Comparison of ENCODE assay signal across 24 mouse cellular contexts in the genomic region with DNA sequence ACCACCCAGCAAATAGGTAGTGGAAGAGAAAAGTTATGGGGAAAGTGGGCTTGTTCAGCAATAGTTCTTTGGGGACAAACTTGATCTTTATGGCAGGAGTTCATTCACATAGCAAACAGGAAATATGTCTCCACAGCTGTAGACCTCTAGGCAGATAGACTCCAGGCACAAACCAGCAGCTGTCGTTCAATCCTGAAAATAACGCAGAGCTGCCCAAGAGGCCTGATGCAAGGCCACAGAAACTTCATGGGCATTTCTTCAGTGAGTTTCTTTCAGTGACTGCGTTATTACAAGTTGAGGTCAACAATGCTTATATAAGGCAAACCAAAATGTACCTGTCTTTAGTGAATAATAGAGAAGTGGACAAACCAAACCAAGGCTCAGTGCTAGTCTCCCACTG. TPM values are rescaled to one million over a fixed set of nuclear protein-coding genes. Genes with fewer than 3 reads are reported as not detected.
A peak's percentile ranks its signal among the peaks of the same experiment; 100 is the strongest.
DNase-seq lines count a peak whose midpoint lies in the region; ATAC-seq and TF ChIP-seq lines count a peak whose summit lies in the region.
"Had no signal": no experiment of that assay in that cellular context is flagged by ENCODE, and none has a peak within 500 bp of the region (broad histone marks: within the 10 kb centered on the region; RNA-seq: fewer than 3 reads in every experiment).

No protein-coding gene starts in this region.

- peaks cover 0 to 11% of the 10 kb centered on the region in 2 experiments; a peak in 2 of 4 replicates for H3K36me3 ChIP-seq in MEL (ENCODE audit: control insufficient read depth in 1 of 2, insufficient read depth in 2 of 2, low read length in 2 of 2)
- no peaks in the 10 kb centered on the region for H3K36me3 ChIP-seq in myocyte (ENCODE audit: control insufficient read depth, insufficient read depth)
- H3K36me3 ChIP-seq in forebrain, embryonic 13.5 days (ENCODE audit: poor library complexity, severe bottlenecking): no peaks in the 10 kb centered on the region
- H3K36me3 ChIP-seq: G1E had no signal

- H3K4me2 ChIP-seq in myocyte (ENCODE audit: low read depth): no peak overlapping the region
- H3K4me2 ChIP-seq in forebrain, embryonic 13.5 days: no peak overlapping the region

- no peak for TF ChIP-seq CTCF in MEL (IDR thresholded peaks at IDR 0.05 in 2 of 3, conservative IDR thresholded peaks at IDR 0.05 in 1 of 3; ENCODE audit: control insufficient read depth in 1 of 3, insufficient read depth in 1 of 3, low read depth in 2 of 3, low read length in 3 of 3, poor library complexity in 1 of 3, severe bottlenecking in 1 of 3)

- no peak overlapping the region for H3ac ChIP-seq in myocyte (ENCODE audit: control insufficient read depth, insufficient read length)

- DNase-seq in MEL (ENCODE audit: low read depth, low spot score): peak; percentile 49
- DNase-seq in frontal cortex, postnatal 14 days (ENCODE audit: low spot score in 2 of 2): no peak
- DNase-seq: adrenal gland, adult 2 months; adrenal gland, adult 8-10 months; adrenal gland, postnatal 10 days; adrenal gland, postnatal 14 days; adrenal gland, postnatal 25 days; adrenal gland, postnatal 36 days; B cell, adult 2 months; cerebellum, adult 11 months; cerebellum, adult 11-12 months; cerebellum, adult 18-20 months; cerebellum, adult 2 months had no signal

- H3K79me2 ChIP-seq in MEL (ENCODE audit: control insufficient read depth, insufficient read depth, low read length, poor library complexity) (no peaks in the 10 kb centered on the region), myocyte (ENCODE audit: control insufficient read depth, insufficient read depth) (no peaks in the 10 kb centered on the region)

- no peak for TF ChIP-seq RAD21 in MEL (IDR thresholded peaks at IDR 0.05; ENCODE audit: low read depth, low read length)

- no peaks in the 10 kb centered on the region for H3K27me3 ChIP-seq in MEL (ENCODE audit: control insufficient read depth in 1 of 2, insufficient read depth in 2 of 2, low read length in 2 of 2)
- H3K27me3 ChIP-seq in myocyte (ENCODE audit: control insufficient read depth, insufficient read depth, insufficient read length): no peaks in the 10 kb centered on the region
- no peaks in the 10 kb centered on the region for H3K27me3 ChIP-seq in forebrain, embryonic 13.5 days
- H3K27me3 ChIP-seq: CH12.LX, Patski had no signal

- WGBS in forebrain, embryonic 13.5 days: 92% methylated on average over 3 of the region's 3 CpGs

- H3K4me3 ChIP-seq in MEL (ENCODE audit: control insufficient read depth in 1 of 2, insufficient read depth in 1 of 2, low read depth in 2 of 2, low read length in 2 of 2) (no peak overlapping the region), myocyte (no peak overlapping the region)
- H3K4me3 ChIP-seq in forebrain, embryonic 13.5 days: no peak overlapping the region

- ATAC-seq in forebrain, embryonic 13.5 days: no peak
- ATAC-seq: activated CD4-positive, CD25-positive, alpha-beta regulatory T cell, adult 4 months; CD4-positive, CD25-positive, alpha-beta regulatory T cell, adult 4 months; Patski had no signal

- peak overlapping the region; percentile 9; the same call in 1 of the 2 replicates for H3K27ac ChIP-seq in MEL (ENCODE audit: control insufficient read depth, low read depth, low read length)
- H3K27ac ChIP-seq in forebrain, embryonic 13.5 days: no peak overlapping the region

- no peak; a peak in 1 of 4 replicates for TF ChIP-seq EP300 in MEL (IDR thresholded peaks at IDR 0.05; ENCODE audit: low read depth in 1 of 2, low read length in 2 of 2)

- no peak for TF ChIP-seq POLR2A in MEL (IDR thresholded peaks at IDR 0.05; ENCODE audit: control insufficient read depth in 1 of 2, insufficient read depth in 1 of 2, low read depth in 1 of 2, low read length in 2 of 2, poor library complexity in 1 of 2)
- TF ChIP-seq POLR2A in myocyte (IDR thresholded peaks at IDR 0.05; ENCODE audit: insufficient read length, low read depth): no peak

- H3K9ac ChIP-seq in MEL (ENCODE audit: control insufficient read depth, low read depth, low read length, poor library complexity, severe bottlenecking): no peak overlapping the region
- H3K9ac ChIP-seq in forebrain, embryonic 13.5 days: no peak overlapping the region

- H3K4me1 ChIP-seq in MEL (ENCODE audit: control insufficient read depth in 1 of 2, insufficient read depth in 2 of 2, low read length in 2 of 2): peaks cover 10 to 20% of the 10 kb centered on the region in 2 experiments
- no peaks in the 10 kb centered on the region for H3K4me1 ChIP-seq in forebrain, embryonic 13.5 days

- no peaks in the 10 kb centered on the region for H3K9me3 ChIP-seq in MEL (replicated peaks; ENCODE audit: insufficient read depth, low read length)
- H3K9me3 ChIP-seq in forebrain, embryonic 13.5 days (replicated peaks): no peaks in the 10 kb centered on the region

TF ChIP-seq in MEL, 35 proteins besides CTCF, POLR2A, EP300 and RAD21:
- TF ChIP-seq SIN3A (IDR thresholded peaks at IDR 0.05; ENCODE audit: low read length) (no peak), MYB (IDR thresholded peaks at IDR 0.05; ENCODE audit: low read depth, low read length) (no peak), ZKSCAN1 (IDR thresholded peaks at IDR 0.05; ENCODE audit: low read depth, low read length) (no peak), POLR2AphosphoS2 (IDR thresholded peaks at IDR 0.05; ENCODE audit: low read length) (no peak), USF1 (IDR thresholded peaks at IDR 0.05; ENCODE audit: low read depth, low read length) (no peak), KAT2A (conservative IDR thresholded peaks at IDR 0.05; ENCODE audit: low read depth, low read length) (0 out of 2 replicates have a peak, but pooled peaks have one; percentile 14), MAX (IDR thresholded peaks at IDR 0.05; ENCODE audit: low read length) (no peak), SMC3 (IDR thresholded peaks at IDR 0.05; ENCODE audit: low read depth, low read length) (no peak), POLR2AphosphoS5 (IDR thresholded peaks at IDR 0.05; ENCODE audit: borderline replicate concordance, low read depth, low read length) (no peak), TCF12 (IDR thresholded peaks at IDR 0.05; ENCODE audit: low read depth, low read length) (peak; percentile 16; the same call in 1 of the 2 replicates), ETS1 (IDR thresholded peaks at IDR 0.05; ENCODE audit: low read depth, low read length) (peak; percentile 68; the same call in 1 of the 2 replicates), TAL1 (IDR thresholded peaks at IDR 0.05; ENCODE audit: low read length) (no peak), RCOR1 (IDR thresholded peaks at IDR 0.05; ENCODE audit: low read depth, low read length) (no peak), MYC (IDR thresholded peaks at IDR 0.05; ENCODE audit: low read depth, low read length) (no peak)

TF ChIP-seq in myocyte, 11 proteins besides CTCF, POLR2A, EP300 and RAD21:
- no peak for TF ChIP-seq REST (IDR thresholded peaks at IDR 0.05; ENCODE audit: insufficient read depth, insufficient read length)
- peak; percentile 74 for TF ChIP-seq TCF12 (IDR thresholded peaks at IDR 0.05; ENCODE audit: insufficient read depth, poor library complexity, severe bottlenecking)
- TF ChIP-seq TCF3 (IDR thresholded peaks at IDR 0.05; ENCODE audit: insufficient read length, low read depth): peak; percentile 26
- peak; percentile 58 to 79 (median 75) for TF ChIP-seq MYOD1 (IDR thresholded peaks at IDR 0.05; ENCODE audit: control insufficient read depth in 1 of 3, insufficient read length in 2 of 3, low read depth in 2 of 3)
- no peak for TF ChIP-seq POLR2AphosphoS2 (IDR thresholded peaks at IDR 0.05; ENCODE audit: insufficient read length, low read depth)
- TF ChIP-seq MAX (IDR thresholded peaks at IDR 0.05; ENCODE audit: low read depth): no peak
- TF ChIP-seq MYOG (IDR thresholded peaks at IDR 0.05; ENCODE audit: control insufficient read depth in 1 of 3, insufficient read depth in 1 of 3, insufficient read length in 2 of 3, low read depth in 2 of 3): peak in 2 of 3 experiments; percentile 78 to 96
- TF ChIP-seq USF1 (IDR thresholded peaks at IDR 0.05; ENCODE audit: low read depth): no peak
- peak; percentile 93 for TF ChIP-seq CEBPB (IDR thresholded peaks at IDR 0.05; ENCODE audit: insufficient read depth, poor library complexity, severe bottlenecking)
- no peak for TF ChIP-seq E2F4 (IDR thresholded peaks at IDR 0.05; ENCODE audit: insufficient read depth)
- TF ChIP-seq SRF (IDR thresholded peaks at IDR 0.05; ENCODE audit: control insufficient read depth, insufficient read length, low read depth): no peak
TF ChIP-seq in myocyte: peak in this region for 5.

RNA-seq across cellular contexts. Expression of gene Gm8332, which starts 30.5 kb away (rescaled TPM):
- total RNA-seq in MEL (2012; rRNA removed): not detected in 2 replicates
- polyA plus RNA-seq in MEL (2012; ENCODE audit: insufficient read depth in 1 of 2, insufficient read length in 2 of 2, low read depth in 1 of 2, low replicate concordance in 2 of 2, missing spikeins in 1 of 2) (not detected), myocyte (2012; fragmentation: generic; extraction: Trizol) (4.4 TPM)
- polyA plus RNA-seq in forebrain, embryonic 13.5 days (2015; fragmentation: Nextera tagmentation; extraction: Ambion mirVana): not detected in 2 replicates
- total RNA-seq: adrenal gland, adult 18-20 months; adrenal gland, adult 2 months; adrenal gland, adult 8-10 months; adrenal gland, postnatal 10 days; adrenal gland, postnatal 14 days; adrenal gland, postnatal 25 days; adrenal gland, postnatal 36 days; adrenal gland, postnatal 4 days; CH12.LX had no signal
- polyA plus RNA-seq: activated CD4-positive, CD25-positive, alpha-beta regulatory T cell, adult 4 months; adrenal gland, adult 2 months; brain, embryonic 14.5 days; CD4-positive, CD25-positive, alpha-beta regulatory T cell, adult 4 months; cerebellum, adult 2 months had no signal

RNA-seq across cellular contexts. Expression of gene Gm10436, which starts 37.5 kb away (rescaled TPM):
- total RNA-seq in MEL (2012; rRNA removed): not detected in 2 replicates
- polyA plus RNA-seq in MEL (2012; ENCODE audit: insufficient read depth in 1 of 2, insufficient read length in 2 of 2, low read depth in 1 of 2, low replicate concordance in 2 of 2, missing spikeins in 1 of 2) (not detected), myocyte (2012; fragmentation: generic; extraction: Trizol) (0.14 TPM)
- not detected in 2 replicates for polyA plus RNA-seq in forebrain, embryonic 13.5 days (2015; fragmentation: Nextera tagmentation; extraction: Ambion mirVana)
- total RNA-seq: adrenal gland, adult 18-20 months; adrenal gland, adult 2 months; adrenal gland, adult 8-10 months; adrenal gland, postnatal 10 days; adrenal gland, postnatal 14 days; adrenal gland, postnatal 25 days; adrenal gland, postnatal 36 days; adrenal gland, postnatal 4 days; CH12.LX; ES-E14; G1E had no signal
- polyA plus RNA-seq: activated CD4-positive, CD25-positive, alpha-beta regulatory T cell, adult 4 months; adrenal gland, adult 2 months; brain, embryonic 14.5 days; CD4-positive, CD25-positive, alpha-beta regulatory T cell, adult 4 months; cerebellum, adult 2 months; G1E; Patski had no signal

RNA-seq across cellular contexts. Expression of gene Gm5662, which starts 54.9 kb away (rescaled TPM):
- total RNA-seq in MEL (2012; rRNA removed): not detected in 2 replicates
- polyA plus RNA-seq in MEL (2012; ENCODE audit: insufficient read depth in 1 of 2, insufficient read length in 2 of 2, low read depth in 1 of 2, low replicate concordance in 2 of 2, missing spikeins in 1 of 2) (not detected), myocyte (2012; fragmentation: generic; extraction: Trizol) (1.2 TPM)
- not detected in 2 replicates for polyA plus RNA-seq in forebrain, embryonic 13.5 days (2015; fragmentation: Nextera tagmentation; extraction: Ambion mirVana)
- total RNA-seq: adrenal gland, adult 18-20 months; adrenal gland, adult 2 months; adrenal gland, adult 8-10 months; adrenal gland, postnatal 10 days; adrenal gland, postnatal 14 days; adrenal gland, postnatal 25 days; adrenal gland, postnatal 36 days; adrenal gland, postnatal 4 days; CH12.LX had no signal
- polyA plus RNA-seq: activated CD4-positive, CD25-positive, alpha-beta regulatory T cell, adult 4 months; adrenal gland, adult 2 months; brain, embryonic 14.5 days; CD4-positive, CD25-positive, alpha-beta regulatory T cell, adult 4 months; cerebellum, adult 2 months had no signal
